Mouse (Mus musculus): ENCODE data around the gene Rnf144a.

DNA sequence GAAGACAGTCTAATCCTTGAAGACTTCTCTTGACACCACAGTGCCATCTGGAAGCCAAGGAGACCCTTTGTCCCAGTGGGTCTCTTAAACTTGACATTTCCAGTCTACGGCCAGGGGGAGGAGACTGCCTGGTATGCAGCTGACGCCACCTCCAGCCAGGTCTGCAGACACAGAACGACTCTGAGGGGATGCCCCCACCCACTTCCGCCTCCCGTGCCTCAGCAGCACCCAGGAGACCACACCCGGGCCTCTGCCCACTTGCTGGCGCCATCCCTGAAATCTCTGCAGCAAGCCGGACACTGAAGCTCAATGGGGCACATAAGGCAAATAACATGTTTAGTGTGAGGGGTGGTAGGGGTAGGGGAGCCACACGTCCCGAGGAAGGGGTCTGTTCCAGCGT lies 104.8 kb downstream of the Rnf144a start:
- TF ChIP-seq CTCF (conservative IDR thresholded peaks at IDR 0.05; ENCODE audit: low read length), result no peak
- no peak for TF ChIP-seq NANOG (IDR thresholded peaks at IDR 0.05; ENCODE audit: borderline replicate concordance, low read length)
